Mouse (Mus musculus): ENCODE results near the gene Prkab1. TPM values are rescaled to one million over a fixed set of nuclear protein-coding genes. Genes with fewer than 3 reads are reported as not detected.

Prkab1 gene
- polyA plus RNA-seq, 1 experiment from 2014 or later: 52.1 TPM

DNA sequence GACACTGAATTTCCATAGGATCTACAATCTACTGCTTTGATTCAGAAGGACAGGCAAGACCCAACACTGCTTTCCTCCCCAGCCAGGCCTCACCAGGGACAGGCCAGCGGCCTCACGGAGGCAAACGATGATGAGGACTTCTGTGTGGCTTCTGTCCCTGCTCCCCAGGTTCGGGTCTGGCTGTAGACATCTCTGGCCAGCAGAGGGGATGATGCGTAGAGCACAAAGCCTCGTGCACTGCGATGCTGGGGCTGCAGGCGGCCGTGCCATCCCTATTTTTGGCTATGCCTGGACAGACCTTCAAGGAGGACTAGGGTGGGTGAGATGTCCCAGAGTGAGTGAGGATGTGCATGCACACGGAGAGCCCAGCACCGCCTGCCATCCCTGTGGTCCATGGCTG is 10.1 kb downstream of the Prkab1 start:
- Histone ChIP-seq H3K27ac (ENCODE audit: low read depth, low read length) (no peak overlapping the region), H3K4me1 (ENCODE audit: control insufficient read depth, insufficient read depth, low read length) (no peaks in the 10 kb centered on the region), H3K9ac (ENCODE audit: low read length) (no peak overlapping the region), H3K9me3 (replicated peaks; ENCODE audit: control insufficient read depth, low read length) (no peaks in the 10 kb centered on the region), H3K4me2 (ENCODE audit: low read length) (no peak overlapping the region), H3K4me3 (ENCODE audit: low read depth, low read length) (no peak overlapping the region), H3K36me3 (ENCODE audit: control insufficient read depth, insufficient read depth, low read length) (peaks cover 64% of the 10 kb centered on the region), H3K27me3 (replicated peaks; ENCODE audit: control insufficient read depth, insufficient read depth, low read length) (no peaks in the 10 kb centered on the region)
- 94% methylated on average over 11 of the region's 11 CpGs for WGBS
- no peak for ATAC-seq
- no peak for DNase-seq (ENCODE audit: low spot score)

DNA sequence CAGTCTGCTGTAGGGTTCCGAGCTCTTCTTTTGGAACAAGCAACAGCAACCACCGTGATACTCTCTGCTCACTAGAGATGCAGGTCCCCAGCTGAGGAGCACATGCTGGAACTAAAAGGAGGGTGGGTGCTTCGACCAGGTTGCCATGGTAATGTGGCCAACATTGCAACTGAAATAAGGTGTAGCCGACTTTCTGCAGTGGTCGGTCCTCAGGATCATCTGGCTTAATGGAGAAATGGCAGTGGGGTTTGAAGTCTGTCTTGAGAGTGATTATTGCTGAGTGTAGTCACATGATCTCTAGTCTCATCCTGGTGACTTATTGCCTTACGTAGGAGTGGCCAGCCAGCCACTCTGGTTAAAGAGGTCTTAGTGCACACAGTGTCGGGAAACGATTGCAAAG is 10.5 kb downstream of the Prkab1 start:
- Histone ChIP-seq H3K4me3 (ENCODE audit: low read depth, low read length) (no peak overlapping the region), H3K27me3 (replicated peaks; ENCODE audit: control insufficient read depth, insufficient read depth, low read length) (no peaks in the 10 kb centered on the region), H3K4me2 (ENCODE audit: low read length) (no peak overlapping the region), H3K27ac (ENCODE audit: low read depth, low read length) (no peak overlapping the region), H3K9ac (ENCODE audit: low read length) (no peak overlapping the region), H3K36me3 (ENCODE audit: control insufficient read depth, insufficient read depth, low read length) (peaks cover 60% of the 10 kb centered on the region), H3K9me3 (replicated peaks; ENCODE audit: control insufficient read depth, low read length) (no peaks in the 10 kb centered on the region), H3K4me1 (ENCODE audit: control insufficient read depth, insufficient read depth, low read length) (no peaks in the 10 kb centered on the region)
- ATAC-seq: no peak
- 85% methylated on average over 8 of the region's 8 CpGs for WGBS
- no peak for DNase-seq (ENCODE audit: low spot score)

DNA sequence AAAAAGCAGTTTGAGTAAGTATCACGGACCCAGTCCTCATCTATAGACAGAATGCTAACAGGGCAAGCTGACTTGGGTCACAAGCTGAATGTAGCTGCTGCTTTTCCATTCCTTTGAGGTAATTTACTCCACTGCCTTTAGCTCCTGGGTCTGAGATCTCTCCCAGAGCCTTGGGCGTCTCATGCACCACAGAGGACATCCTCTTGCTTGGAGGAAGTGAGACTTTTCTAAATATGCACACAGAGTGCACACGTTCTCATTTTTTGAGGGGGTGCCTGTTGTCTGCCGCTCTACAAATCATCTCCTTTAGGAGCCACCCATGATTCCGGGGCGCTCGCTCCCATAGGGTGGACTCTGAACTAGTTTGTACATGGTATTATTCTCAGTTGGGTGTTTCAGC is 11.8 kb downstream of the Prkab1 start:
- WGBS: 91% methylated on average over 7 of the region's 7 CpGs

DNA sequence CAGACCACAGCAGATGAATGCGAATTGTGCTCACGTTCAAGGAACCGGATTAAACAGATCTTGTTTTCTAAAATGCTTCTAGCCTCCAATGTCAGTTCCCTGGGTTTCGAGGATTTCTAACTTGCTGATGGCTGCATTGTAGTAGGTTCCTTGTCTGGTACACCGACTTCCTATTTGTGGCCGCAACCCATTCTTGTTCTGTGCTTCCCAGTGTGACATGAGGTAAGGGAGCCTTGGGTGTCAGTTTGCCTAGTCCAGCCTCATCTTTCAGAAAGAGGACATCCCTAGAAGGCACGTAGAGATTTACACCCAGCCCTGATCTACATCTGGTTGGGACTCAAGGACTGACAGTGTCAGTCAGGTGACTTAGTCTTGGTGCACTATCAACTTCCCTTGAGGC is 12.6 kb downstream of the Prkab1 start:
- H3K27ac ChIP-seq (ENCODE audit: low read depth, low read length): no peak overlapping the region
- no peak overlapping the region for H3K9ac ChIP-seq (ENCODE audit: low read length)
- ATAC-seq (no peak), DNase-seq (ENCODE audit: low spot score) (no peak)
- 94% methylated on average over 7 of the region's 7 CpGs for WGBS
- H3K4me3 ChIP-seq (ENCODE audit: low read depth, low read length): no peak overlapping the region
- no peak overlapping the region for H3K4me2 ChIP-seq (ENCODE audit: low read length)
- H3K9me3 ChIP-seq (replicated peaks; ENCODE audit: control insufficient read depth, low read length): no peaks in the 10 kb centered on the region
- no peaks in the 10 kb centered on the region for H3K27me3 ChIP-seq (replicated peaks; ENCODE audit: control insufficient read depth, insufficient read depth, low read length)
- H3K4me1 ChIP-seq (ENCODE audit: control insufficient read depth, insufficient read depth, low read length): no peaks in the 10 kb centered on the region
- peaks cover 43% of the 10 kb centered on the region for H3K36me3 ChIP-seq (ENCODE audit: control insufficient read depth, insufficient read depth, low read length)

More for the DNA sequence above, 11.8 kb downstream of the Prkab1 start:
- H3K36me3 ChIP-seq (ENCODE audit: control insufficient read depth, insufficient read depth, low read length): peaks cover 47% of the 10 kb centered on the region
- no peaks in the 10 kb centered on the region for H3K9me3 ChIP-seq (replicated peaks; ENCODE audit: control insufficient read depth, low read length)
- H3K4me2 ChIP-seq (ENCODE audit: low read length): no peak overlapping the region
- H3K9ac ChIP-seq (ENCODE audit: low read length): no peak overlapping the region
- no peak for DNase-seq (ENCODE audit: low spot score)
- no peaks in the 10 kb centered on the region for H3K4me1 ChIP-seq (ENCODE audit: control insufficient read depth, insufficient read depth, low read length)
- no peak overlapping the region for H3K27ac ChIP-seq (ENCODE audit: low read depth, low read length)
- no peak for ATAC-seq
- H3K27me3 ChIP-seq (replicated peaks; ENCODE audit: control insufficient read depth, insufficient read depth, low read length): no peaks in the 10 kb centered on the region
- no peak overlapping the region for H3K4me3 ChIP-seq (ENCODE audit: low read depth, low read length)

DNA sequence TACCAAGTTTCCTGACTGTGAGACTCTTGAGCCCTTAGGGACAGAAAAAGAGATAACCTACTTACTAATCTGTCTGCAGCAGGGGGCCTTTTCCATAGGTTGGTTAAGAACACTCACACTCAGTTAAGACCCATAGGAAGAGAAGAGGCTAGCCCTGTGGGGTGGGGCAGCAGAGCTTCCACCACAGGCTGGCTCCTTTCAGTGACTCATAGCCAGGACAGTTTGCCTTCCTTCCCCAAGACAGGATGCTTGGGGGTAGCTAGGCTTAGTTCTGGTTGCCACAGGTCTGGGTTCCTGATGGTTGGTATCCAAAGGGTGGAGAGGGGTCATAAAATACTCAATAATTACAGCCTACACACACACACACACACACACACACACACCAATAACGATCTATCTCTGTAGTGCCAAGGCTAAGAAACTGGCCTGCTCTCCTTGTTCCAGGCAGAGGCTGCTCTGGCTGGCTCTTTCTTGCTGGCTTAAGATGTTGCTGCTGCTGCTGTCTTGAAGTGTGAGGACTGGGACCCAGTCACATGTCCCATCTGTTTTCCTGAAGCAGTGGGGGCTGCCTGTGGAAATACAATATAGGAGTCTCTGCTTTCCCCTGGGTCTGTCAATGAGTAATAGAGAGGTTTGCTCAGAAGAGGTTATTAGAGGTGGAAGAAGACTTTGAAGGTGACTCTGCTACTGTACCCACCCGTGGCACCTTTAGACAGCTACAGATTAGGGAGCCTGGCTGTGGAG is 14.3 kb downstream of the Prkab1 start:
- H3K9ac ChIP-seq (ENCODE audit: low read length): no peak overlapping the region
- no peak for DNase-seq (ENCODE audit: low spot score)
- no peaks in the 10 kb centered on the region for H3K4me1 ChIP-seq (ENCODE audit: control insufficient read depth, insufficient read depth, low read length)
- H3K9me3 ChIP-seq (replicated peaks; ENCODE audit: control insufficient read depth, low read length): no peaks in the 10 kb centered on the region
- peaks cover 26% of the 10 kb centered on the region for H3K36me3 ChIP-seq (ENCODE audit: control insufficient read depth, insufficient read depth, low read length)
- ATAC-seq: no peak
- no peak overlapping the region for H3K4me2 ChIP-seq (ENCODE audit: low read length)
- WGBS: 82% methylated on average over 2 of the region's 2 CpGs
- H3K27ac ChIP-seq (ENCODE audit: low read depth, low read length): no peak overlapping the region
- H3K4me3 ChIP-seq (ENCODE audit: low read depth, low read length): no peak overlapping the region
- no peaks in the 10 kb centered on the region for H3K27me3 ChIP-seq (replicated peaks; ENCODE audit: control insufficient read depth, insufficient read depth, low read length)

DNA sequence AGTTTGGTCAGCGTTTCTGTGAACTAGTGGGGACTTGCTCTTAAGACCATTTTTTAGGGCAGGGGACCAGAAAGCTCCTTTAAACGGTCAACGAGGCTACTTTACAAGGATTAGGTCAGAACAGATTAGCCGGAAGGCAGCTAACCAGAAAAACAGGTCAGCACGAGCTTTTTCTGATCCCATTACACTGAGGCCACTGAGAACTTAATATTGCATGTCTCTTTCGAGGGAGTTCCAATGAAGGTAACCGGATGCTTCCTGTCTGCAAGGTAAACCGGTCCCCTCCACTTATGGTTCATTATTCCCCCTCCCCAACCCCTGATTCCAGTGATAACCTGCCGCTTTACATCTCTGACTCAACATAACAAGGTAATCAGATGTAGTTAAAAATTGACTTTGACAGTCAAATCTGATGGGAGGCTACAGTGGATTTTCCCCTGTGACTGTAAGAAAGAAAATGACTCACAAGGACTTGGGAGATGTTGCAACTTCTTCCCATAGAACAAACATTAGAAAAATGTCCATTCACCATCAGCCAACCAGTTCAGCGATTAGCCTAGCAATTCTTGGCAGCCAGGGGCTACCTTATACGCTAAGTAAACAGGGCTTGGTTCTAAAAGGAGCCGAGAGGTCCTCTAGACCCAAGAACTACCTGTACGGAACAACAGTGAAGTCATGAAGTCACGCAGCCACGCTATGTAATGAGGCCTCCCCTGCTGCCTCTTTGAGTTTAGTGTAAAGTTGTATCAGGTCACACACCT is 15.0 kb downstream of the Prkab1 start:
- Histone ChIP-seq H3K4me1 (ENCODE audit: control insufficient read depth, insufficient read depth, low read length) (no peaks in the 10 kb centered on the region), H3K4me3 (ENCODE audit: low read depth, low read length) (no peak overlapping the region), H3K4me2 (ENCODE audit: low read length) (no peak overlapping the region), H3K36me3 (ENCODE audit: control insufficient read depth, insufficient read depth, low read length) (peaks cover 18% of the 10 kb centered on the region), H3K9me3 (replicated peaks; ENCODE audit: control insufficient read depth, low read length) (no peaks in the 10 kb centered on the region), H3K9ac (ENCODE audit: low read length) (no peak overlapping the region), H3K27ac (ENCODE audit: low read depth, low read length) (no peak overlapping the region), H3K27me3 (replicated peaks; ENCODE audit: control insufficient read depth, insufficient read depth, low read length) (no peaks in the 10 kb centered on the region)
- DNase-seq (ENCODE audit: low spot score) (no peak), ATAC-seq (no peak)
- 75% methylated on average over 15 of the region's 15 CpGs for WGBS

DNA sequence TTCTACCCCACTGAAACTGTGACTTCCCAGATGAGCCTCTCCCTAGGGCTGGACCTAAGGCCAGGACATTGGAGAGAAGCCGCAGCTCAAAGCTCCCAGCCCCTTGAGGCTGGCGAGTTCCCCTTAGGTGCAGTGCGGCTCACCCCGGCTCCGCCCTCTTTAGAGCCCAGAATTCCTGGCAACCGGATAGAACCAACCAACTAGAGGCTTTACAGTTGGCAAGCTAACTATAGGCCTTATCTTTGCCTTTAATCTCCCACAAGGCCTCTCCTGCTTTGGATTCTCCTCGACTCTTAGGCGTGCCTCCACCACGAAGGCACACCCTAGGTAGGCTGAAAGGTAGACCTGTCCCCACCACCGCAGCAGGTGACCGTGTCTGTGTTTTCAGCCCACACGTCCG is 16.6 kb downstream of the Prkab1 start:
- DNase-seq (ENCODE audit: low spot score) (no peak), ATAC-seq (no peak)
- Histone ChIP-seq H3K27ac (ENCODE audit: low read depth, low read length) (no peak overlapping the region), H3K9ac (ENCODE audit: low read length) (no peak overlapping the region), H3K9me3 (replicated peaks; ENCODE audit: control insufficient read depth, low read length) (no peaks in the 10 kb centered on the region), H3K36me3 (ENCODE audit: control insufficient read depth, insufficient read depth, low read length) (peaks cover 4% of the 10 kb centered on the region), H3K4me3 (ENCODE audit: low read depth, low read length) (no peak overlapping the region), H3K4me1 (ENCODE audit: control insufficient read depth, insufficient read depth, low read length) (no peaks in the 10 kb centered on the region), H3K4me2 (ENCODE audit: low read length) (no peak overlapping the region), H3K27me3 (replicated peaks; ENCODE audit: control insufficient read depth, insufficient read depth, low read length) (no peaks in the 10 kb centered on the region)
- WGBS: 92% methylated on average over 13 of the region's 13 CpGs

DNA sequence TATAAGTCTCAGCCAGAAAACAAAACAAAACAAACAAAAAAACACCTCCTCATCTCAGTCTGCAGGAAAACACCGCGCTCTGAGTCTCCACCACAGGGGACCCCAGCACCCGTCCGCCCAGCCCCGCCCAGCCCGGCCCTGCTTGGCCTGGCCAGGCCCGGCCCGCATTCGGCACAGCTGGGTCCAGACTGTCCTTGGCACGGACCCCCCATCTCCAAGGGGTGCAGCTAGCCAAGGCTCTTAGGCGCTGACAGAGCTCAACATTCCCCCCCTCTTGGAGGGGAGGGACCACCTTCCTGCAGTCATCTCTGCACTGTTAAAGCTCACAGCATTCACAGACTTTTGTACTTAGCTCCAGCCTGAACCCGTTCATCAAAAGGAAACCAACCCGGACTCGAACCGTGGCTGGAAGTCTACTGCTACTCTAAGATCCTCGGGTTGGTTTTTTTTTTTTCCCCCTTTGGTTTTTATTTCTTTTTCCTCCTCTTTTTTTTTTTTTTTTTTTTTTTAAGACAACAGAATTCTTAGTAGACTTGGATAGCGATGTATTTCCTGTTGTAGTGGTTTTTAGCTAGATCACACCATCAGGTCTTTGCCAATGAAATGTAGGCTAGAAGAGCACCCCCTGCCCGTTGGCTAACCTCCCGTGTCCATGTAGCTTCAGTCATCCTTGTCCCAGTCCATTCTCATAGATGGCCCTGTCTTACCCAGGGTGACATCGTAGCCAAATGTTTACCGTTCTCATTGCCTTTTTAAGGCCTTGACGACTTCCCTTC is 17.8 kb downstream of the Prkab1 start:
- 66% methylated on average over 22 of the region's 22 CpGs for WGBS
- Histone ChIP-seq H3K4me1 (ENCODE audit: control insufficient read depth, insufficient read depth, low read length) (no peaks in the 10 kb centered on the region), H3K9me3 (replicated peaks; ENCODE audit: control insufficient read depth, low read length) (no peaks in the 10 kb centered on the region), H3K4me3 (ENCODE audit: low read depth, low read length) (no peak overlapping the region), H3K27me3 (replicated peaks; ENCODE audit: control insufficient read depth, insufficient read depth, low read length) (no peaks in the 10 kb centered on the region), H3K36me3 (ENCODE audit: control insufficient read depth, insufficient read depth, low read length) (0 out of 2 replicates have a peak, but pooled peaks cover 3% of the 10 kb centered on the region), H3K27ac (ENCODE audit: low read depth, low read length) (no peak overlapping the region), H3K9ac (ENCODE audit: low read length) (no peak overlapping the region), H3K4me2 (ENCODE audit: low read length) (no peak overlapping the region)
- DNase-seq (ENCODE audit: low spot score): no peak
- ATAC-seq: no peak

All from forebrain, embryonic 14.5 days (tissue).